Mouse (Mus musculus): ENCODE data around the gene Tlk1. TPM values are rescaled to one million over a fixed set of nuclear protein-coding genes. Genes with fewer than 3 reads are reported as not detected.

Tlk1 gene
- polyA plus RNA-seq, 1 experiment from 2014 or later = 33.2 TPM

DNA sequence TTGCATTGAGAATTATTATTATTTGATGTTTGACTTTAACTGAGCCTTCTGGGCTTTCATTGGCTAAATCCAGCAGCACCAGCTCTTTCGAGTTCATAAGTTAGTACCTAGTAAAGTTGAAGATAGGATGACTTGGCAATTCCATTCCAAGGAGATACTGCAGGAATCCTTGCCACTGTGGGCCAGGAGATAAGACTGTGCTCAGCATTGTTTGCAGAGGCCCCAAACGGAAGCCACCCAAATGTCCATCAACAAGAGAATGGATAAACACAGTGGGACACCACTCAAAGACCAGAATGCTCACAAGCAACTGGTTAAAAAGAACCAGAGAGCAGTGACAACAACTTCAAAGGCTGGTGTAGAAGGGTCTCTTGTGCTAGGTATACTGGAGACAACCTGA is 5.2 kb upstream of the Tlk1 start:
- no peak overlapping the region for H3K9ac ChIP-seq
- WGBS = 42% methylated on average over 2 of the region's 2 CpGs
- ATAC-seq (ENCODE audit: borderline replicate concordance, extremely low read depth, low FRiP score, low TSS enrichment) = no peak

DNA sequence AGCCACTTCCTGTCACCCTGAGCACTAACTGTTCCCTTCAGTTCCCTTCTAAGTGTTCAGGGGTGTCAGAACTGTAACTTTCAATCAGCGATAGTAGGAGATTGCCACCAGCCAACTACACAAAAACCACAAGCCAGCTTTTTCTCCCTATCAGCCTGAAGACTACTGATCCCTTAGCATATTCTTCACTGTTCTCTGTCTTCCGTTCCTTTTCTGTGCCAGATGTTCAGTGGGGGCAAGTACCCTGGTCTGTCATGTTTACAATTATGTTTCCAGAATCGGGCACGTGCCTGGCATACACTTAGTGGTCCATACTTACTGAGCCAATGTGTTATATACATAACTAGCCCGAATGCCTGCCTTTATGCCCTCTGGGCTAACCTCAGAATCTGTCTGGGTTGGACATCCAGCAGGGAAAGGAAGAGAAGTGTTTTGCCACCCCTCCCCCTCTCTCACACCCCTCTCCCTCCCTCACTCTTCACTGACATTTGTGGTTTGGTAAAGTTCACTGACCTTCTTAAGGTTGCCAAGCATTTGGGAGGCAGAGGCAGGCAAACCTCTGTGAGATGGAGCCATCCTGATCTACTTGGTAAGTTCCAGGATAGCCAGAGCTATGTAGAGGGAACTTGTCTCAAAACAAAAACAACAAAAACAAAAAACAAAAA is 4.5 kb upstream of the Tlk1 start:
- ATAC-seq (ENCODE audit: borderline replicate concordance, extremely low read depth, low FRiP score, low TSS enrichment) = no peak
- H3K9ac ChIP-seq = no peak overlapping the region
- no peaks in the 10 kb centered on the region for H3K36me3 ChIP-seq

More for the DNA sequence above, 5.2 kb upstream of the Tlk1 start:
- H3K4me2 ChIP-seq = no peak overlapping the region
- H3K9me3 ChIP-seq = no peaks in the 10 kb centered on the region
- H3K27me3 ChIP-seq = no peaks in the 10 kb centered on the region
- H3K36me3 ChIP-seq = no peaks in the 10 kb centered on the region
- H3K27ac ChIP-seq = no peak overlapping the region
- no peak overlapping the region for H3K4me3 ChIP-seq
- no peaks in the 10 kb centered on the region for H3K4me1 ChIP-seq

DNA sequence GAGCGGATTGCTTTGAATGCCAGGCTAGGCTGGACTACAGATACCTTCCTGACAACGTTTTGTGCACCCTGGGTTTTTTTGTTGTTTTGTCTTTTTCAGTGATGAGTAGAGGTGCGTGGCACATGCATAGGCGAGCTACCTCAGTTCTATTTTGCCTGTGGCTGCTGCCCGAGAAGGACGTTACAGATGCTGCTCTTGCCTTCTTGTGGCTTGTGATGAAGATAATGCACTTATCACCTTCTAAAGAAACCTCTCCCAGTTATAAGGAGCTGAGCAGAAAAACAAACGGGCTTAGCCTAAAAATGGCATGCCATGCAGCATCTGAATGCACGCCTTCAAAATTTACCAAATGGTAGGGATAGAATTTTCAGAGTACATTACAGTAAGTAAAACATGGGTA is 2.3 kb upstream of the Tlk1 start:
- no peaks in the 10 kb centered on the region for H3K36me3 ChIP-seq

More for the DNA sequence above, 4.5 kb upstream of the Tlk1 start:
- no peaks in the 10 kb centered on the region for H3K27me3 ChIP-seq
- 73% methylated on average over 5 of the region's 5 CpGs for WGBS
- H3K4me1 ChIP-seq = no peaks in the 10 kb centered on the region
- no peak overlapping the region for H3K27ac ChIP-seq
- H3K9me3 ChIP-seq = no peaks in the 10 kb centered on the region
- H3K4me3 ChIP-seq = no peak overlapping the region
- no peak overlapping the region for H3K4me2 ChIP-seq

DNA sequence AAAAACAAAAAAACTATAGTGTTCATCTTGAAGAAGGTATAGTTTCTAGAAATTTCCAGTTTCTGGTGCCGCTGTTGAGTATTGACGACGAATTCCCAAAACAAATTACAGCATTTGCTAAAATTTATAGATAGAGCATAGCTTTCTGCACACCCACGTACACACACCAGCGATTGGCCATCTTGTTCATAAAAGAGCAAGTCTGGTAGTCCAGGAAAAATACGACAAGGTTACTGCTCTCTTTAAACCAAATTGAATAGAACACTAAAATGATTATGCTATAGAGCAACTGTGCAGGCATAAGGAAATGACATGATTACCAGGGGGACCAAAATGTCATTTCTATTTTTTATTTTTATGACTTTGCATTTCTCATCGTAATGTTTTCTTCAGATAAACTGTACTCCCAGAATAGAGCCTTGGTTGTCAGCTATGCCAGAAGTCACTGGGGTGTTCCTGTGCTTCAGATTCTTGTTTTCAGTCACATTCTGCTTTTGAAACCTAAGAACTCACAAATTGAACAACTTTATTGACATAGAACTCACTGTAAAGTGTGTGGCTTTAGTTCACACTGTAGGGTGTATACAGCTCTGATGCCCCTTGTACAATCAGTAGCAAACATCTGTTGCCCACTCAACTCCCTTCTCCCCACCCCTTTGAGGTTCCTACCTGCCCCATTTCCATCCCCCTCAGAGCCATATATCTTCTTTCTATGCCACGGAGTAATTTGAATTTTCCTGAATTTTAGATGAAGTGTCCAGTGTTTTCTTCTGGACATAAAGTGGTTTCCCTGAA is 1.1 kb upstream of the Tlk1 start:
- H3K9me3 ChIP-seq = no peaks in the 10 kb centered on the region
- peak overlapping the region; percentile 65 for H3K4me2 ChIP-seq
- no peaks in the 10 kb centered on the region for H3K27me3 ChIP-seq
- H3K36me3 ChIP-seq = no peaks in the 10 kb centered on the region
- no peak overlapping the region for H3K9ac ChIP-seq
- peaks cover 11% of the 10 kb centered on the region for H3K4me1 ChIP-seq
- H3K4me3 ChIP-seq = peak overlapping the region; percentile 97; the same call in 1 of the 2 replicates
- 78% methylated on average over 8 of the region's 8 CpGs for WGBS
- no peak overlapping the region for H3K27ac ChIP-seq
- no peak for ATAC-seq (ENCODE audit: borderline replicate concordance, extremely low read depth, low FRiP score, low TSS enrichment)

More for the DNA sequence above, 2.3 kb upstream of the Tlk1 start:
- peaks cover 6% of the 10 kb centered on the region for H3K4me1 ChIP-seq
- 79% methylated on average over 8 of the region's 8 CpGs for WGBS
- H3K9me3 ChIP-seq = no peaks in the 10 kb centered on the region
- H3K4me2 ChIP-seq = no peak overlapping the region
- no peak overlapping the region for H3K4me3 ChIP-seq
- no peak overlapping the region for H3K27ac ChIP-seq
- ATAC-seq (ENCODE audit: borderline replicate concordance, extremely low read depth, low FRiP score, low TSS enrichment) = no peak
- H3K27me3 ChIP-seq = no peaks in the 10 kb centered on the region
- no peak overlapping the region for H3K9ac ChIP-seq

DNA sequence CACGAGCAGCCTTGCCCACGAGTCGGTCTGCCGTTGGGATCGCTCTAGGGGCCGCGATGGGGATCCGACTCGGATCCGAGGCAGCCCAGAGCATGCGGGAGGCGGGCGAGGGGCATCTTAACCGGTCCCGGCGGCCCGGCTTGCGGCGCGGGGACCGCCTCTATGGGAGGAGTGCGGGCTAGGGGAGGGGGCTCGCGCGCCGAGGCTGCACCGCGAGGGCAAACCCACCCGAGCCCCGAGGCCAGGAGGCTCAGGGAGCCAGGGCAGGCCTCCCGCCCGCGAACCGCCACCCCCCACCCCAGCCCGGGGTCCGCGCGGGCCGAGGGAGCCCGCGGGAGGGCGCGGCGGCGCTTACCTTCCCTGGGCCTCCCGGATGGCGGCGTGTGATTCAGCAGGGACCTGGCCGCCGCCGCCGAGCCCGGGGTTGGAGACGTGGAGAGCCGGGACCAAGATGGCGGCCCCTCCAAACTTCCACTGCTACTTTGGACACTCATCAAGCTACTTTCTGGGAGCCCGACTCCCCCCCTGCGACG is 624 bp downstream of the Tlk1 start:
- peaks cover 13% of the 10 kb centered on the region for H3K4me1 ChIP-seq
- peak overlapping the region; percentile 100 for H3K27ac ChIP-seq
- peak overlapping the region; percentile 65 for H3K4me2 ChIP-seq
- ATAC-seq (ENCODE audit: borderline replicate concordance, extremely low read depth, low FRiP score, low TSS enrichment) = peak; percentile 68
- no peaks in the 10 kb centered on the region for H3K36me3 ChIP-seq
- no peaks in the 10 kb centered on the region for H3K9me3 ChIP-seq
- no peaks in the 10 kb centered on the region for H3K27me3 ChIP-seq
- H3K4me3 ChIP-seq = peak overlapping the region; percentile 97
- WGBS = under 1% methylated on average over 52 of the region's 59 CpGs
- H3K9ac ChIP-seq = peak overlapping the region; percentile 99

DNA sequence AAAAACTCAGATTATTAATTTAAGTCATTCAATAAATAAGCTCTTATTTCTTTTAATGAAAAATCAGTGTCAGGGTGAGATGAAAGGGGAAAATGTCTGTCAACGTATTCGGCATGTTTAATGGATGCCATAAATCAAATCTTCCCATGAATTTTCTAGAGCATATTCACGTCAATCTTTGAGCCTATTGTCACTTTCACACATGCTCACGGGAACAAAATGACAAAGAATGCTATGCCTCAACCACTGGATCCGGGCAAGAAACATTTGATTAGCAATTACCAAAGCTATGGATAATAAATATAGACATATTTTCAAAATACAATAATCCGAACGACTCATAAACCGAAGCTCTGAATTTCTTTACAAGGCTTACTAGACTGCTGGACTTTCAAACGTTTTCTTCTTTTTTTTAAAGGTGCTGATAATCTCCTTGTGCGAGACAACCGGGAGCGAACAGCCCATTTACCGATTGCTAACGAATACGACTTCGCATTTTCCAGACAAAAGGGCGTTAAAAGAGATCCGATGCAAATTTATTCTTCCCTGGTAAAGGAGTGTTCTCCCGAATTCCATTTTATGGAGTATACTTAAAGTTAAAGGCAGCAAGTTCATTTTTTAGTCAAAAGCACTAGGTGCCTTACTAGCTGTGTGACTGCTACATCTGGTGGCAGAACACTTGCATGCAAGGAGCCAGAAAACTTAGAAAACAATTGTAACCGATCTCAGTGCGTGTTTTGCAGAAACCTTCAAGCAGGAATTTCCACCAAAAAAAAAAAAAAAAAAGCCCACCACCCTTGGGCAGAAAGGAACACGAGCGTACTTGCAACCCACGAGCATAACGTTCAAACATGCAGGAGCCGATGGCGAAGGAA is 1.4 kb downstream of the Tlk1 start:
- under 1% methylated on average over 27 of the region's 27 CpGs for WGBS
- Histone ChIP-seq H3K9ac (peak overlapping the region; percentile 99), H3K4me2 (peak overlapping the region; percentile 65), H3K4me1 (peaks cover 13% of the 10 kb centered on the region), H3K27me3 (no peaks in the 10 kb centered on the region), H3K27ac (peak overlapping the region; percentile 100), H3K4me3 (peak overlapping the region; percentile 97), H3K9me3 (no peaks in the 10 kb centered on the region), H3K36me3 (no peaks in the 10 kb centered on the region)
- ATAC-seq (ENCODE audit: borderline replicate concordance, extremely low read depth, low FRiP score, low TSS enrichment) = no peak

DNA sequence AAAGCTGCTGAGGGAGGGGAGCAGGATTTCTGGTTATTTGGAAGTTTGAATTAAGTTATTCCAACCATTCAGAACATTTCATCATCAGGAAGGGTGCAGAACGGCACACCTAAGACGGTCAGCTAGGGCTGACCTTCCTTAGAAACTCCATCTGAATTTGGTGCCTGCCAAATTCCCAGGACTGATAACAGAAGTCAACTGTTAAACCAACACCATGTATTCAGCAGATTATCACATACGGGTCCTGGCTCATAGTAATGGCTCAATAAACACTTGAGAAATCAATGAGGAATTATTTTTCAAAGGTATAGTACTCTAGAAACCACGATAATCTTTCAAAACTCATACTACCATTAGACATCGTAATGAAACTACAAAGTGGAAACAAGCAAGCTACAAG is 2.1 kb downstream of the Tlk1 start:
- no peak for ATAC-seq (ENCODE audit: borderline replicate concordance, extremely low read depth, low FRiP score, low TSS enrichment)
- WGBS = 22% methylated on average over 5 of the region's 5 CpGs
- peak overlapping the region; percentile 65 for H3K4me2 ChIP-seq
- H3K4me3 ChIP-seq = peak overlapping the region; percentile 97
- no peak overlapping the region for H3K27ac ChIP-seq
- no peaks in the 10 kb centered on the region for H3K27me3 ChIP-seq
- no peaks in the 10 kb centered on the region for H3K9me3 ChIP-seq
- H3K9ac ChIP-seq = no peak overlapping the region; the same call in 1 of the 2 replicates
- H3K36me3 ChIP-seq = no peaks in the 10 kb centered on the region
- peaks cover 13% of the 10 kb centered on the region for H3K4me1 ChIP-seq

DNA sequence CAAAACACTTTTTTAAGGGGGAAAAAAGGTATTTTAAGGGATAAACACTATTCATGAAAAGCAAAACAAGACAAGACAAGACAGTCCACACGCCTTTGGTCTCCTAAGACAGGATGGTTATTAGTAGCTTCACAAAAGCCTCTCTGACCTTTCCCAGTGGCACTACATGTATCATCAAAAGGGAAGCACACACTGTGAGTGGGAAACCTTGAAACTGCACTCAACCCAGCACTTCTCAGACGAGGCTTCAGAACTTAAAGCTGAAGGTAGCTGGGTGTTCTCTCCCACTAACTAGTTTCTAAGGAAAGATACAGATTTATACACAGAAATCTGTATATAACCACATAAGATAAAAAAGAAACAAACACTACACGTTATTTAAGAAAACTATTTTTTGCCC is 8.6 kb downstream of the Tlk1 start:
- WGBS = 44% methylated on average over 3 of the region's 3 CpGs
- Histone ChIP-seq H3K9ac (no peak overlapping the region), H3K4me3 (no peak overlapping the region), H3K4me2 (no peak overlapping the region), H3K27me3 (no peaks in the 10 kb centered on the region), H3K36me3 (no peaks in the 10 kb centered on the region), H3K27ac (no peak overlapping the region), H3K9me3 (no peaks in the 10 kb centered on the region), H3K4me1 (peaks cover 5% of the 10 kb centered on the region; the same call in 1 of the 2 replicates)
- no peak for ATAC-seq (ENCODE audit: borderline replicate concordance, extremely low read depth, low FRiP score, low TSS enrichment)

DNA sequence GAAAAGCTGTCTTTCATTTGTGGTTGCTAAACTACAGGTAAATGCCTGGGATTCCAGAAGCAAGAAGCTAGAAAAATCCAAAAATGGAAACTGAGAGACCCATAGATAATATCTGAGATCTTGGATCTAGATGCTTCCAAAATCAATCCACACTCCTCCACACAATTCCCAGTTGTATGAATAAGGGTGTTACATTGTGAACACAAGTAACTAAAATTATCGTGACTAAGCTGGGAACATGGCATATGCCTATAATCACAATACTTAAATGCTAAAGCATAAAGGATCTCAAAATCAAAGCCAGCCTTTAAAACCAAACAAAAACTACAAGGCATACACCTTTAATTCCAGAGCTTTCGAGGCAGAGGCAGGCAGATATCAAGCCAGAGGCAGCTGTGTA is 9.5 kb downstream of the Tlk1 start:
- 74% methylated on average over 2 of the region's 2 CpGs for WGBS
- no peak for ATAC-seq (ENCODE audit: borderline replicate concordance, extremely low read depth, low FRiP score, low TSS enrichment)

DNA sequence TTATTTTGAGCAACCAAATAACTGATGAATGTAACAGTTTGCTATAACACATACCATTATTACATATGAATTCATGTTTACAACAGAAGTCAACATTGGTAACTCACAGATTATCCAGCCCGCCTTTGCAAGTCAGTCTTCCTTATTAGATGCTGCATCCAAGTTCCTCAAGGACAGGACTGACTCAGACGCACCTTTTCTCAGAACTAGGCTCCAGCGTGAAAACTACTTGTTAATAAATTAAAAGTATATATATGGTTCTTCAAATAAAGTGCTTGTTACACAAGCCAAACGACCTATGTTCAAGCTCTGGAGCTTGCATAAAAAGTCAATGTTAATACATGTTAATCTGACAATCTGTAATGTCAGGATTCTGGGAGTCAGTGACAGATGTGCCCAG is 11.9 kb downstream of the Tlk1 start:
- no peaks in the 10 kb centered on the region for H3K27me3 ChIP-seq
- H3K36me3 ChIP-seq = no peaks in the 10 kb centered on the region
- H3K9ac ChIP-seq = no peak overlapping the region
- 66% methylated on average over 4 of the region's 4 CpGs for WGBS
- no peak for ATAC-seq (ENCODE audit: borderline replicate concordance, extremely low read depth, low FRiP score, low TSS enrichment)
- H3K9me3 ChIP-seq = no peaks in the 10 kb centered on the region
- no peak overlapping the region for H3K4me3 ChIP-seq
- H3K27ac ChIP-seq = no peak overlapping the region
- H3K4me1 ChIP-seq = peaks cover 2% of the 10 kb centered on the region
- no peak overlapping the region for H3K4me2 ChIP-seq

More for the DNA sequence above, 9.5 kb downstream of the Tlk1 start:
- Histone ChIP-seq H3K4me3 (no peak overlapping the region), H3K9me3 (no peaks in the 10 kb centered on the region), H3K9ac (no peak overlapping the region), H3K27ac (no peak overlapping the region), H3K4me2 (no peak overlapping the region), H3K27me3 (no peaks in the 10 kb centered on the region), H3K36me3 (no peaks in the 10 kb centered on the region), H3K4me1 (no peaks in the 10 kb centered on the region; the same call in 1 of the 2 replicates)

DNA sequence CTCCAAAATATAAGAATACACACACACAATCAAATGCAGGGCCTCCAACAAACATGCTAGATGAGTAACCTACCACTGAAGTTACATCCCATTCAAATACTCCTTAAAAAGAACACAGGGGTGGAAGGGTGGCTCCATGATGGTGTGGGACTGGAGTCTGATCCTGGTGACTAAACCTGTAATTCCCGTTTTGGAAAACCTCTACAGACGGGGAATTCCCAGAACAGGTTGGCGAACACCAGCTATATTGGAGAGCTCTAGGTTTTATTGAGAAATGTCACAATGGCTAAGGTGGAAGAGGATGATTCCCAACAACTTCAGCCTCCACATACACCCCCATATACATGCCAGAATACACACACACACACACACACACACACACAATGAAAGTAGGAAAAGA is 14.1 kb downstream of the Tlk1 start:
- ATAC-seq (ENCODE audit: borderline replicate concordance, extremely low read depth, low FRiP score, low TSS enrichment) = no peak
- H3K27me3 ChIP-seq = no peaks in the 10 kb centered on the region
- 72% methylated on average over 3 of the region's 3 CpGs for WGBS

More for the DNA sequence above, 14.1 kb downstream of the Tlk1 start:
- Histone ChIP-seq H3K9me3 (no peaks in the 10 kb centered on the region), H3K36me3 (no peaks in the 10 kb centered on the region), H3K9ac (no peak overlapping the region), H3K4me3 (no peak overlapping the region), H3K4me2 (no peak overlapping the region), H3K4me1 (peaks cover 5% of the 10 kb centered on the region; the same call in 1 of the 2 replicates), H3K27ac (no peak overlapping the region)

Data from lung, embryonic 15.5 days (tissue).